Mouse (Mus musculus) neural tube, embryonic 14.5 days (tissue): ENCODE measurements around the gene Stk10. TPM values are rescaled to one million over a fixed set of nuclear protein-coding genes. Genes with fewer than 3 reads are reported as not detected.

Experiments used
- ATAC-seq: fragments of 200-750 bp; cut with Nextera tagmentation; 2 replicates; pipeline ENCODE4 v1.8.0; 2017; ENCODE audit warnings: low read depth, mild to moderate bottlenecking, moderate TSS enrichment, moderate library complexity
- H3K27ac ChIP-seq: fragments of 300-500 bp; sonication (generic); 2 replicates; pipeline ENCODE4 v1.5.1; 2014; ENCODE audit warnings: low read depth, mild to moderate bottlenecking, control low read depth, low read length, moderate library complexity, mixed read lengths
- H3K27me3 ChIP-seq: fragments of 300-500 bp; sonication (generic); 2 replicates; pipeline ENCODE4 v1.6.1; 2014; ENCODE audit warnings: low read length; ENCODE audit not compliant: control insufficient read depth, insufficient read depth
- H3K36me3 ChIP-seq: fragments of 300-500 bp; sonication (generic); 2 replicates; pipeline ENCODE4 v1.6.1; 2014; ENCODE audit warnings: low read length, mixed read lengths; ENCODE audit not compliant: control insufficient read depth, insufficient read depth
- H3K4me1 ChIP-seq: fragments of 300-500 bp; sonication (generic); 2 replicates; pipeline ENCODE4 v1.6.1; 2014; ENCODE audit warnings: low read length; ENCODE audit not compliant: control insufficient read depth, insufficient read depth
- H3K4me2 ChIP-seq: fragments of 300-500 bp; sonication (generic); 2 replicates; pipeline ENCODE4 v1.6.1; 2014; ENCODE audit warnings: mild to moderate bottlenecking, low read depth, low read length, control low read depth
- H3K4me3 ChIP-seq: fragments of 300-500 bp; sonication (generic); 2 replicates; pipeline ENCODE4 v1.5.1; 2014; ENCODE audit warnings: low read depth, low read length, control low read depth, mixed read lengths
- H3K9ac ChIP-seq: fragments of 300-500 bp; sonication (generic); replicated peaks from 2 replicates; pipeline ENCODE4 v1.6.1; 2014; ENCODE audit warnings: low read depth, mild to moderate bottlenecking, control low read depth, low read length, mixed read lengths
- H3K9me3 ChIP-seq: fragments of 300-500 bp; sonication (generic); 2 replicates; pipeline ENCODE4 v1.6.1; 2016; ENCODE audit warnings: low read length; ENCODE audit not compliant: control insufficient read depth
- WGBS: fragments of 180-500 bp; shearing (Covaris S2); extraction: QIAGEN DNeasy Blood & Tissue Kit; methylation state at CpG from one replicate; pipeline ENCODE4 v1.1.7; 2014; 5-methylcytosine and 5-hydroxymethylcytosine counted together
- polyA plus RNA-seq: library from polyadenylated mRNA; unstranded; fragments of >200 nt; fragmentation: Nextera tagmentation; extraction: Ambion mirVana; gene quantifications from 2 replicates; pipeline ENCODE4 v1.2.1, GENCODE M21; 2014

Stk10 gene
- polyA plus RNA-seq, 1 experiment from 2014 or later: 2.0 TPM

DNA sequence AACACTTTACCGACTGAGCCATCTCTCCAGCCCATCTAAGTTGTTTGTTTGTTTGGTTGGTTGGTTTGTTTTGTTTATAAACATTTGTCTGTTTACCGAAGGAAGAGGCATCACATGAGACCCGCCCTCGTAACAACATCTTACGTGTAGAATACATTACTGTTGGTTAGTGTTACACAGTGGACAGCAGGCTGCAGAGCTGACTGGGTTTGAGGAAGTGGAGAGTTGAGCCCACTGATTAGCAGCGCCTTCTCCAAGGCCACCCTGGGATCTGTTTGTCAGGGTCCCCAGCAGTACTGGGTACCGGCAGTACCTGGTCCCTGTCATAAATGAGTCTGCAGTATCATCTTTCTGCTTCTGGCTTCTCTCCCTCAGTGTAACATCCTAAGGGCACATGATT, 35.0 kb downstream of the Stk10 start:
- WGBS: 86% methylated on average over 7 of the region's 7 CpGs
- Histone ChIP-seq H3K4me1 (no peaks in the 10 kb centered on the region), H3K9me3 (no peaks in the 10 kb centered on the region), H3K9ac (no peak overlapping the region), H3K4me2 (no peak overlapping the region), H3K27ac (no peak overlapping the region), H3K27me3 (no peaks in the 10 kb centered on the region), H3K36me3 (no peaks in the 10 kb centered on the region), H3K4me3 (no peak overlapping the region)
- no peak for ATAC-seq

DNA sequence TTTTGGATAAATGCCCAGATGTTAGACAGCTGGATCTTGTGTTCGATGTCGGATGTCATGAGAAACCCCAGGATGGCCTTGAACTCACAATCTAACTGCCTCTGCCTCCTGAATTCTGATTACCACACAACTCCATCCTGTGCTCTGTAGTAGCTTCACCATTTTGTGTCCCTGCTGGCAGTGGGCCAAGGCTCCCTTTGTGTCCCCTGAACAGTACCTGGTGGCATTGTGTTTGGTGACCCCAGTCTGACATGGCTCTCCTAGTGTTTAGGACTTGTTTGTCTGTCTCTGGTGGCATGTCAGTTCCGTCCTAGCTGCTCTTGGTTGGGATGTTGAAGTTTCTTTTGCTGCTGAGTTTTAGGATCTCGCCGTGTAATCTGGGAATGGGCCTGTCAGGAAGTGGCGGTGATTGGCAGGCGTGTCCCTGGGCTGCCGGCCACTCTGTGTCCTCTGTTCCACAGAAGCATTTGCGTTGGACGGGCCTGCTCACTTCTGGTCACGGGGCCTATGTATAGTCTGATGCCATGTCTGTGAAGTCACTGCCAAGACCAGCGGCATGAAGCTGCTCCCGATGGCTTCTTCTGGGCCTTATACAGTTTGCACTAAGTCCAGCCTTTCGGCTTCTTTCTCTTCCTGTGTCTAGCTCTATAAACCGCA, 35.7 kb downstream of the Stk10 start:
- Histone ChIP-seq H3K4me2 (no peak overlapping the region), H3K4me1 (no peaks in the 10 kb centered on the region), H3K4me3 (no peak overlapping the region), H3K27me3 (no peaks in the 10 kb centered on the region), H3K9ac (no peak overlapping the region), H3K9me3 (no peaks in the 10 kb centered on the region), H3K36me3 (no peaks in the 10 kb centered on the region), H3K27ac (no peak overlapping the region)
- WGBS: 85% methylated on average over 15 of the region's 15 CpGs
- ATAC-seq: no peak

DNA sequence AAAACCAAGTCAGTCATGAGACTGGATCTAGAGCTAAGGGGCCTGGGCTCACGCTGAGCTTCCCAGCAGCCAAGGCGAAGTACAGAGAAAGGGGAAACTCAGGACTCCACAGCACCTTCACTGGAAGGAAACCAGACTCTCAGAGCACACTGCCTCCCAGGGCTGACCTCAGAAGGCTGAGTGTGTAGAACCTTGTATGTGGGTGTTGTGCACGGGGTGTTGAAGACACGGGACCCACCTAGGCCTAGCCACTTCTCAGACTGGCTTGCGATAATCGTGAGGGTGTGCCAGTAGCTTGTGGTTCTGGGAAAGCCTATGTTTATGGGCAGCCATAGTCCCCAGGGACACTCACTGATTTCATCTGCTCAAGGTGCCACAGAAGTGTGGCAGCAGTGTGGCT, 38.0 kb downstream of the Stk10 start:
- no peak for ATAC-seq
- 95% methylated on average over 6 of the region's 6 CpGs for WGBS
- H3K27ac ChIP-seq: no peak overlapping the region

DNA sequence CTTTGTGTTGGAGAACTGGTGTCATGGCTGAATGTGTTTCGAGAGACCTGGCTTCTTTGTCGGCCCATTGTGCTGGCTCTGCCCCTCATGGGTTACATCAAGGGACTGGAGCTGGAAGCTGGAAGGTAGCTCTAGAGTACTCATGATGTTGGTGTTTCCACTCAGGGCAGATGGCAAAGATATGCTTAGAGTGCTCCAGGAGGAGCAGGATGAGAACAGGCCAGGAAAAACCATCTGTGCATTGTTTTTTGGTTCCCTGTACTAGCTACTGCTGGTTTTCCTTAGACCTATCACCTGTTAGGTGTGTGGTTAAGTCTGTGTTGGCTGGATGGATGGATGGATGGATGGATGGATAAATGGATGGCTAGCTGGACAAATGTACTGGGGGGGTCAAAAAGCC, 40.6 kb downstream of the Stk10 start:
- Histone ChIP-seq H3K4me1 (no peaks in the 10 kb centered on the region), H3K9me3 (no peaks in the 10 kb centered on the region), H3K27me3 (no peaks in the 10 kb centered on the region), H3K36me3 (no peaks in the 10 kb centered on the region), H3K4me2 (no peak overlapping the region), H3K9ac (no peak overlapping the region), H3K4me3 (no peak overlapping the region), H3K27ac (no peak overlapping the region)
- no peak for ATAC-seq
- 88% methylated on average over 2 of the region's 2 CpGs for WGBS

More for the DNA sequence above, 38.0 kb downstream of the Stk10 start:
- no peak overlapping the region for H3K4me3 ChIP-seq
- no peaks in the 10 kb centered on the region for H3K27me3 ChIP-seq
- no peaks in the 10 kb centered on the region for H3K4me1 ChIP-seq
- no peaks in the 10 kb centered on the region for H3K9me3 ChIP-seq
- no peak overlapping the region for H3K9ac ChIP-seq
- H3K36me3 ChIP-seq: no peaks in the 10 kb centered on the region
- H3K4me2 ChIP-seq: no peak overlapping the region

DNA sequence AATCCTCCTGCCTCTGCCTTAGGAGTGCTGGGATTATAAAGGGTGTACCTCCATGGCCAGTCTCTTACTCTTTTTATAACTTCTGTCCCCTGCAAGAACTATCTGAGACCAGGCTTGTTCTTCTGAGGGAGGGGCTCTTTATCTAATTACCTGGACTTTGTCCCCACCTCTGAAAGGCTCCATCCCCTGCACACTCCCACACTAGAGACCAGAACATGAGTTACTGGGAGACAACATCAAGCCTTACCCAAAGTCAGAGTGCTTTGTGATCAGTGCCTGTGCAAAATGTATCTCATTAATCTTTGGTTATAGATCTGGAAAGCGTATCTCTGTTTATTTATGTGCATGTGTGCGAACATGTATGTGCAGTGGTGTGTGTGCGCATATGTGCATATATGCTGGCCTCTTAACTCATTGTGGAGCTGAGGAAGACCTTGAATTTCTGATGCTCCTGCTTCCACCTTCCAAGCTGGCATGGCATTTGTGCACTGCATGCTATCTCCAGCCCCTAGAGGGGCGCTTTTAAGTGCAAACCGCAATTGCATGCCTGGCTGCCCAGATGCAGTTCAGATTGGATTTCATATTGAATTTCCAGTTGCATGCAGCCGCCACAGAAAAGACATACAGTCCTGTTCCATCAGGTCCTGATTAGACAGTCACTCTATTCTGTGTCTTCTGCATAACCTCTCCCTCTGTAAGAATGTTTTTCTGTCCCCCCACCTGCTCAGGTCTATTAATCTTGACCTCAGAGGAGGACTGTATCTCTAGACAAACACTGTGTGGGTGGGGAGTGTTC, 43.1 kb downstream of the Stk10 start:
- Histone ChIP-seq H3K9me3 (no peaks in the 10 kb centered on the region), H3K4me3 (no peak overlapping the region), H3K4me1 (no peaks in the 10 kb centered on the region), H3K27me3 (no peaks in the 10 kb centered on the region), H3K36me3 (no peaks in the 10 kb centered on the region), H3K4me2 (no peak overlapping the region), H3K9ac (no peak overlapping the region), H3K27ac (peak overlapping the region; percentile 48; the same call in 1 of the 2 replicates)
- WGBS: 80% methylated on average over 6 of the region's 6 CpGs
- peak; percentile 68 for ATAC-seq

DNA sequence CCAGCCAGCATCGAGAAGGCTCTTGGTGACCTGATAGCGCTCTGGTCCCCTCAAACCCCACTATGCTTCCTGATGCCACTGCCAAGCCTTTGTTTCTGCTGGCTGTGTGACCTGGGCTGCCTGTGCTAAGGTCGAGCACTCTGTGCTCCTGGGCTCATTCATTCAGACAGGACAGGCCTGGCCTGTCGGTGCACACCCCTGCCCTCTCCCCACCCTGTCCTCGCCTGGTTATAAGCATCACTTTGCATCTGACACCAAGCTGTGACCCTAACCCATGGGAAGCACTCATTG, 43.6 kb downstream of the Stk10 start:
- H3K27ac ChIP-seq: peak overlapping the region; percentile 48; the same call in 1 of the 2 replicates
- no peak overlapping the region for H3K4me2 ChIP-seq
- H3K9me3 ChIP-seq: no peaks in the 10 kb centered on the region
- no peaks in the 10 kb centered on the region for H3K27me3 ChIP-seq
- H3K4me3 ChIP-seq: no peak overlapping the region
- H3K4me1 ChIP-seq: no peaks in the 10 kb centered on the region
- no peak overlapping the region for H3K9ac ChIP-seq
- WGBS: 62% methylated on average over 5 of the region's 5 CpGs
- H3K36me3 ChIP-seq: no peaks in the 10 kb centered on the region
- peak; percentile 12; the same call in 1 of the 2 replicates for ATAC-seq

DNA sequence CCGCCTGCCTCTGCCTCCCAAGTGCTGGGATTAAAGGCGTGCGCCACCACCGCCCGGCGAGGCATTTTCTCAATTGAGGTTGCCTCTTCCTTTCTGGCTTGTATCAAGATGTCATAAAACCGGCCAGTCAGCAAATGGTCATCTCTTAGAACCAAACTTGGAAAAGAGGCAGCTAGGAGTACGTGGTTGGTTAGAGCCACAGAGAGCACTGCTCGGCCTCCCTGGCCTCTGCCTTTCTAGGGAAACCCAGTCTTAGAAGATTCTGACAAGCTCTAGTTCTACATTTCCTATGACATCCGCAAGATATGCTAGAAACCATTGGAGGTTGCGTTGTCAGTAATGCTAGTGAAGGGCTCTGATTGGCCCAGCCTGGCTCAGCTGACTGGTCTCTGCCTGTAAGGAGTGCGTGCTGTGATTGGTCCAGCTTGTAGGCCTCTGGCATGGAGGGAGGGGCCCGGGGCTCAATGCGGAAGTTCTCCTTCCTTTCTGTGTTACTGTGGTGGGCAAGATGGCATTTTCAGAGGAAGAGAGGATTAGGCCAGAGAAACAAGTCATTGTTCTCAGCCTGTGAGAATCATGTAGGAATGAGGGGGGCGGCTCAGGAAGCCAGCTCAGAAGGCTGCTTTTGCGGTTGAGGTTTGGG, 47.3 kb downstream of the Stk10 start:
- ATAC-seq: no peak
- no peak overlapping the region for H3K9ac ChIP-seq
- no peak overlapping the region for H3K27ac ChIP-seq

DNA sequence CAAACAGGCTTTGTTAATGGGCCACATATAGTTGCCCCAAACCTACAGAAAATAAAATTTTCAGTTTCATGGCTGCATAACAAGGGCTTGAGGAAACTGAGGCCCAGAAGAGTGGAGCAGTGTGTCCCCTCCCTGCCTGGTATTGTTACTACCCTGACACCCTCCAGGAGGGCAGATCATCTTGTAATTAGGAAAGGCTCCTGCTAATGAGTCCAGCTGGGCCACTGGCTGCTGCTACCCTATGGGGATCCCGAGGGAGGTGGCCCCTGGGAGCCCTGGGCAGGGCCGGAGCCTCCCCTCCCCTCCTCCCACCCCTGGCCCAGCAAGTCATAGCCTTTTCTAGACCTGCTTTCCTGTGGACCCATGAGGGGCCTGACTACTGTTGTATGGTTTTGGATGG, 47.9 kb downstream of the Stk10 start:
- no peaks in the 10 kb centered on the region for H3K4me1 ChIP-seq
- no peak for ATAC-seq
- H3K4me2 ChIP-seq: no peak overlapping the region
- H3K36me3 ChIP-seq: no peaks in the 10 kb centered on the region
- H3K9me3 ChIP-seq: no peaks in the 10 kb centered on the region
- no peak overlapping the region for H3K9ac ChIP-seq
- WGBS: 49% methylated on average over 2 of the region's 2 CpGs
- no peak overlapping the region for H3K27ac ChIP-seq
- no peak overlapping the region for H3K4me3 ChIP-seq
- H3K27me3 ChIP-seq: no peaks in the 10 kb centered on the region

More for the DNA sequence above, 47.3 kb downstream of the Stk10 start:
- no peaks in the 10 kb centered on the region for H3K4me1 ChIP-seq
- no peak overlapping the region for H3K4me3 ChIP-seq
- 83% methylated on average over 16 of the region's 16 CpGs for WGBS
- no peaks in the 10 kb centered on the region for H3K27me3 ChIP-seq
- H3K9me3 ChIP-seq: no peaks in the 10 kb centered on the region
- no peak overlapping the region for H3K4me2 ChIP-seq
- no peaks in the 10 kb centered on the region for H3K36me3 ChIP-seq

DNA sequence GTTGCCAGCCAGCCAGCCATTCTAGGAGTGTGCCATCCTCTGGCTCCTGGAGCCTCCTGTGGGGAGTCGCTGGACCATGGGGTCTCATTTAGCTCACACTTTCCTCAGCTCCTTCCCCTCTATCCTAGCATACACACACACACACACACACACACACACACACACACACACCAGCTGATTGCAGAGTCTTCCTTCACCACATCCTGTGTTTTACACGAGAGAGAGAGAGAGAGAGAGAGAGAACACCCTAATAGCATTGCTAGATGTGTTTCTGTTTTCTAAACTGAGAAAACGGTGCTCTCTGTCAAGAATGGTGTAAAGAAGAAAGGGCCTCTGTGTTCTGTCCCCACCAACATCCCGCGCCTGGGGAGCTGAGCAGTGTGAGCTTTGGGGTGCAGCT, 49.7 kb downstream of the Stk10 start:
- no peak overlapping the region for H3K9ac ChIP-seq
- H3K9me3 ChIP-seq: no peaks in the 10 kb centered on the region
- H3K4me2 ChIP-seq: no peak overlapping the region
- H3K27ac ChIP-seq: no peak overlapping the region
- H3K4me1 ChIP-seq: no peaks in the 10 kb centered on the region
- no peaks in the 10 kb centered on the region for H3K36me3 ChIP-seq
- no peaks in the 10 kb centered on the region for H3K27me3 ChIP-seq
- no peak; the same call in 1 of the 2 replicates for ATAC-seq
- no peak overlapping the region for H3K4me3 ChIP-seq
- 59% methylated on average over 5 of the region's 5 CpGs for WGBS
